Mouse (Mus musculus) right cerebral cortex, postnatal 36 days (tissue): Measurements from ENCODE around the gene Tmem141.

ENCODE experiments used
- DNase-seq, 2 experiments: peaks; one replicate each; pipeline ENCODE4 v3.0.0; 2022; ENCODE audit warnings: low spot score in 2 of 2, mixed read lengths in 1 of 2

The Tmem141 gene

GRCm38 (mm10) chr2:25621229-25622200 lies at the start of gene Tmem141:
Tmem141 (minus strand) TSS chr2:25622005.
- DNase-seq, result peak; percentile 86 to 90

- DNase-seq, result no peak
Observed at GRCm38 (mm10) chr2:25666516-25666915, 44.7 kb upstream of the Tmem141 start.

GRCm38 (mm10) chr2:25664125-25664524 lies 42.3 kb upstream of the Tmem141 start:
- DNase-seq, result no peak

GRCm38 (mm10) chr2:25663511-25663910 lies 41.7 kb upstream of the Tmem141 start:
- DNase-seq, result no peak

- DNase-seq, result no peak
Observed at GRCm38 (mm10) chr2:25661245-25661970, 39.6 kb upstream of the Tmem141 start.

- DNase-seq, result no peak
Observed at GRCm38 (mm10) chr2:25660279-25660678, 38.5 kb upstream of the Tmem141 start.

- no peak for DNase-seq
Observed at GRCm38 (mm10) chr2:25657652-25658051, 35.8 kb upstream of the Tmem141 start, which contains the start of gene Lcn5. Lcn5 (plus strand) TSS chr2:25657952.

GRCm38 (mm10) chr2:25657246-25657645 lies 35.4 kb upstream of the Tmem141 start:
- DNase-seq, result no peak

GRCm38 (mm10) chr2:25656691-25657090 lies 34.9 kb upstream of the Tmem141 start:
- DNase-seq, result peak in 1 of 2 experiments; percentile 10

- DNase-seq, result no peak
Observed at GRCm38 (mm10) chr2:25654502-25654901, 32.7 kb upstream of the Tmem141 start.

- no peak for DNase-seq
Observed at GRCm38 (mm10) chr2:25652902-25653301, 31.1 kb upstream of the Tmem141 start, which contains the start of gene Lcn8. Lcn8 (plus strand) TSS chr2:25653120.

GRCm38 (mm10) chr2:25639890-25640289 lies 18.1 kb upstream of the Tmem141 start:
- no peak for DNase-seq

- DNase-seq, result no peak
Observed at GRCm38 (mm10) chr2:25634046-25634445, 12.2 kb upstream of the Tmem141 start.

GRCm38 (mm10) chr2:25633616-25634015 lies 11.8 kb upstream of the Tmem141 start:
- no peak for DNase-seq

GRCm38 (mm10) chr2:25628738-25629137 lies 6.9 kb upstream of the Tmem141 start:
- no peak for DNase-seq

- no peak for DNase-seq
Observed at GRCm38 (mm10) chr2:25627811-25628210, 6.0 kb upstream of the Tmem141 start, which contains the start of gene Fcna. Fcna (minus strand) TSS chr2:25628030.

GRCm38 (mm10) chr2:25625986-25626385 lies 4.2 kb upstream of the Tmem141 start:
- no peak for DNase-seq

- no peak for DNase-seq
Observed at GRCm38 (mm10) chr2:25620852-25621228, 965 bp downstream of the Tmem141 start.

- no peak for DNase-seq
Observed at GRCm38 (mm10) chr2:25620386-25620785, 1.4 kb downstream of the Tmem141 start.

- DNase-seq, result no peak
Observed at GRCm38 (mm10) chr2:25617578-25617977, 4.2 kb downstream of the Tmem141 start, which contains the start of gene Ccdc183. Ccdc183 (minus strand) TSS chr2:25617678.

- no peak for DNase-seq
Observed at GRCm38 (mm10) chr2:25616398-25616797, 5.4 kb downstream of the Tmem141 start.

GRCm38 (mm10) chr2:25608671-25609070 lies 13.1 kb downstream of the Tmem141 start:
- no peak for DNase-seq
